Mouse (Mus musculus) skeletal muscle tissue, adult 2 months (tissue): ENCODE results near the gene Atm.

ENCODE experiments used
- DNase-seq: peaks from one replicate; pipeline ENCODE4 v3.0.0-alpha.2; 2012; ENCODE audit warnings: low read depth, low spot score

The Atm gene

GRCm38 (mm10) chr9:53536558-53537320 is at the start of gene Atm, which contains the start of gene Npat:
Gene Atm (minus strand): TSS chr9:53536740.
Gene Npat (plus strand): TSS chr9:53537047.
- peak; percentile 100 for DNase-seq

GRCm38 (mm10) chr9:53581870-53582269 is 45.3 kb upstream of the Atm start:
- DNase-seq: no peak

GRCm38 (mm10) chr9:53575721-53576120 is 39.2 kb upstream of the Atm start:
- no peak for DNase-seq

- DNase-seq: peak; percentile 42
Observed at GRCm38 (mm10) chr9:53572516-53573307, 36.2 kb upstream of the Atm start.

- no peak for DNase-seq
Observed at GRCm38 (mm10) chr9:53570662-53571061, 34.1 kb upstream of the Atm start.

GRCm38 (mm10) chr9:53537336-53537965 is 911 bp upstream of the Atm start:
- peak; percentile 3 for DNase-seq

GRCm38 (mm10) chr9:53535416-53536320 is 872 bp downstream of the Atm start:
- DNase-seq: no peak

GRCm38 (mm10) chr9:53517373-53518009 is 19.0 kb downstream of the Atm start:
- DNase-seq: no peak

GRCm38 (mm10) chr9:53514091-53514490 is 22.4 kb downstream of the Atm start:
- no peak for DNase-seq

GRCm38 (mm10) chr9:53508053-53508452 is 28.5 kb downstream of the Atm start:
- DNase-seq: no peak

GRCm38 (mm10) chr9:53485886-53486285 is 50.7 kb downstream of the Atm start:
- no peak for DNase-seq

- DNase-seq: no peak
Observed at GRCm38 (mm10) chr9:53472806-53473518, 63.6 kb downstream of the Atm start.

GRCm38 (mm10) chr9:53452038-53452437 is 84.5 kb downstream of the Atm start:
- no peak for DNase-seq

- DNase-seq: no peak
Observed at GRCm38 (mm10) chr9:53450609-53451008, 85.9 kb downstream of the Atm start.

- no peak for DNase-seq
Observed at GRCm38 (mm10) chr9:53435830-53436570, 100.5 kb downstream of the Atm start.

- DNase-seq: no peak
Observed at GRCm38 (mm10) chr9:53427638-53428037, 108.9 kb downstream of the Atm start.

GRCm38 (mm10) chr9:53426726-53427125 is 109.8 kb downstream of the Atm start:
- no peak for DNase-seq

- DNase-seq: no peak
Observed at GRCm38 (mm10) chr9:53422133-53422896, 114.2 kb downstream of the Atm start.

- DNase-seq: no peak
Observed at GRCm38 (mm10) chr9:53409427-53409826, 127.1 kb downstream of the Atm start.
